Mouse (Mus musculus) CH12.LX (cell line): Measurements from ENCODE around the gene Clcf1. TPM values are rescaled to one million over a fixed set of nuclear protein-coding genes. Genes with fewer than 3 reads are reported as not detected.

ENCODE experiments used
- DNase-seq: peaks from one replicate; pipeline ENCODE4 v3.0.0-alpha.2; 2013; ENCODE audit errors: extremely low read depth
- H3K27ac ChIP-seq: 2 replicates; pipeline ENCODE4 v1.5.1; 2012; ENCODE audit warnings: low read depth, mild to moderate bottlenecking, control low read depth, moderate library complexity; ENCODE audit not compliant: insufficient read depth
- H3K27me3 ChIP-seq: replicated peaks from 2 replicates; pipeline ENCODE3; 2012; ENCODE audit warnings: inconsistent platforms
- H3K36me3 ChIP-seq, 2 experiments: replicated peaks in 1 of 2; 2 replicates each; pipeline versions ENCODE3 to v1.6.1; 2012; ENCODE audit warnings: inconsistent platforms in 1 of 2, low read length in 1 of 2, mild to moderate bottlenecking in 1 of 2, mixed read lengths in 1 of 2, moderate library complexity in 1 of 2; ENCODE audit not compliant: control insufficient read depth in 1 of 2, insufficient read depth in 1 of 2
- H3K4me1 ChIP-seq, 2 experiments: 2 replicates each; pipeline ENCODE4 v1.6.1; 2012; ENCODE audit warnings: inconsistent platforms in 1 of 2, moderate library complexity in 1 of 2; ENCODE audit not compliant: insufficient read depth in 2 of 2, control insufficient read depth in 1 of 2
- H3K4me2 ChIP-seq: 2 replicates; pipeline ENCODE4 v1.6.1; 2012; ENCODE audit warnings: low read depth, mild to moderate bottlenecking, control low read depth; ENCODE audit not compliant: poor library complexity, insufficient read depth, severe bottlenecking
- H3K4me3 ChIP-seq, 3 experiments: fragments of 150-350 bp in 1 of 3; sonication (generic) in 1 of 3; replicated peaks in 1 of 3; 2 replicates each; pipeline versions ENCODE3 to v1.5.1; 2011 to 2012; ENCODE audit warnings: low read depth in 2 of 3, low read length in 2 of 3, mild to moderate bottlenecking in 2 of 3, moderate library complexity in 2 of 3, control low read depth in 1 of 3, improper control_type of control experiment in 1 of 3, inconsistent platforms in 1 of 3, mixed read lengths in 1 of 3; ENCODE audit not compliant: poor library complexity in 1 of 3
- H3K79me2 ChIP-seq: replicated peaks from 2 replicates; pipeline ENCODE4 v1.6.1; 2012; ENCODE audit warnings: mild to moderate bottlenecking, moderate library complexity; ENCODE audit not compliant: control insufficient read depth, poor library complexity, insufficient read depth, severe bottlenecking; ENCODE audit errors: extremely low read depth
- H3K9ac ChIP-seq: 2 replicates; pipeline ENCODE4 v1.6.1; 2012; ENCODE audit warnings: low read depth, mild to moderate bottlenecking, control low read depth, moderate library complexity; ENCODE audit not compliant: insufficient read depth
- H3K9me3 ChIP-seq: replicated peaks from 2 replicates; pipeline ENCODE3; 2012; ENCODE audit warnings: low read length, inconsistent platforms, mixed read lengths
- BHLHE40 ChIP-seq: IDR thresholded peaks from 2 replicates; pipeline ENCODE4 v1.6.1; 2011; ENCODE audit warnings: mild to moderate bottlenecking, low read depth, low read length, improper control_type of control experiment
- CHD2 ChIP-seq: IDR thresholded peaks from 2 replicates; pipeline ENCODE4 v1.6.1; 2011; ENCODE audit warnings: low read length, improper control_type of control experiment
- CTCF ChIP-seq, 2 experiments: IDR thresholded peaks in 1 of 2; conservative IDR thresholded peaks in 1 of 2; 2 replicates each; pipeline ENCODE4 v1.5.1; 2011 to 2012; ENCODE audit warnings: low read depth in 2 of 2, low read length in 2 of 2, improper control_type of control experiment in 1 of 2, inconsistent platforms in 1 of 2, mild to moderate bottlenecking in 1 of 2, moderate library complexity in 1 of 2
- ELF1 ChIP-seq: IDR thresholded peaks from 2 replicates; pipeline ENCODE4 v1.6.1; 2014; ENCODE audit warnings: low read depth, mild to moderate bottlenecking, inconsistent platforms, low read length, improper control_type of control experiment
- EP300 ChIP-seq: IDR thresholded peaks from 2 replicates; pipeline ENCODE4 v1.6.1; 2011; ENCODE audit warnings: low read length, improper control_type of control experiment
- ETS1 ChIP-seq: conservative IDR thresholded peaks from 2 replicates; pipeline ENCODE4 v1.6.1; 2012; ENCODE audit warnings: low read depth, mild to moderate bottlenecking, inconsistent platforms, low read length, improper control_type of control experiment, moderate library complexity
- GABPA ChIP-seq: IDR thresholded peaks from 2 replicates; pipeline ENCODE4 v1.6.1; 2012; ENCODE audit warnings: low read depth, low read length, improper control_type of control experiment, inconsistent platforms; ENCODE audit not compliant: insufficient replicate concordance
- HCFC1 ChIP-seq: IDR thresholded peaks from 2 replicates; pipeline ENCODE4 v1.6.1; 2012; ENCODE audit warnings: low read depth, mild to moderate bottlenecking, inconsistent platforms, low read length, improper control_type of control experiment
- JUND ChIP-seq: conservative IDR thresholded peaks from 2 replicates; pipeline ENCODE4 v1.6.1; 2011; ENCODE audit warnings: low read depth, low read length, improper control_type of control experiment
- KAT2A ChIP-seq: IDR thresholded peaks from 2 replicates; pipeline ENCODE4 v1.6.1; 2012; ENCODE audit warnings: low read length, improper control_type of control experiment, inconsistent platforms; ENCODE audit not compliant: insufficient replicate concordance
- MAZ ChIP-seq: IDR thresholded peaks from 2 replicates; pipeline ENCODE4 v1.6.1; 2012; ENCODE audit warnings: low read depth, mild to moderate bottlenecking, inconsistent platforms, low read length, improper control_type of control experiment, moderate library complexity
- MEF2A ChIP-seq: IDR thresholded peaks from 2 replicates; pipeline ENCODE4 v1.6.1; 2014; ENCODE audit warnings: low read depth, mild to moderate bottlenecking, inconsistent platforms, low read length, improper control_type of control experiment, borderline replicate concordance
- MXI1 ChIP-seq: IDR thresholded peaks from 2 replicates; pipeline ENCODE4 v1.6.1; 2011; ENCODE audit warnings: mild to moderate bottlenecking, low read depth, low read length, improper control_type of control experiment
- NRF1 ChIP-seq: IDR thresholded peaks from 2 replicates; pipeline ENCODE4 v1.6.1; 2014; ENCODE audit warnings: low read depth, mild to moderate bottlenecking, inconsistent platforms, low read length, improper control_type of control experiment, moderate library complexity
- POLR2AphosphoS2 ChIP-seq: IDR thresholded peaks from 2 replicates; pipeline ENCODE4 v1.6.1; 2011; ENCODE audit warnings: low read depth, low read length, improper control_type of control experiment
- RAD21 ChIP-seq: IDR thresholded peaks from 2 replicates; pipeline ENCODE4 v1.6.1; 2011; ENCODE audit warnings: low read depth, mild to moderate bottlenecking, low read length, improper control_type of control experiment, moderate library complexity
- SIN3A ChIP-seq: IDR thresholded peaks from 2 replicates; pipeline ENCODE4 v1.6.1; 2012; ENCODE audit warnings: low read length, improper control_type of control experiment, inconsistent platforms
- SMC3 ChIP-seq: IDR thresholded peaks from 2 replicates; pipeline ENCODE4 v1.6.1; 2011; ENCODE audit warnings: low read depth, low read length, improper control_type of control experiment
- TCF12 ChIP-seq: IDR thresholded peaks from 2 replicates; pipeline ENCODE4 v1.6.1; 2014; ENCODE audit warnings: low read depth, mild to moderate bottlenecking, inconsistent platforms, low read length, improper control_type of control experiment
- UBTF ChIP-seq: IDR thresholded peaks from 2 replicates; pipeline ENCODE4 v1.6.1; 2012; ENCODE audit warnings: low read depth, mild to moderate bottlenecking, inconsistent platforms, low read length, improper control_type of control experiment, moderate library complexity
- ZC3H11A ChIP-seq: IDR thresholded peaks from 2 replicates; pipeline ENCODE4 v1.6.1; 2012; ENCODE audit warnings: low read depth, mild to moderate bottlenecking, inconsistent platforms, low read length, improper control_type of control experiment
- ZMIZ1 ChIP-seq: IDR thresholded peaks from 2 replicates; pipeline ENCODE4 v1.6.1; 2012; ENCODE audit warnings: low read depth, mild to moderate bottlenecking, inconsistent platforms, low read length, improper control_type of control experiment
- ZNF384 ChIP-seq: IDR thresholded peaks from 2 replicates; pipeline ENCODE4 v1.6.1; 2012; ENCODE audit warnings: low read depth, low read length, improper control_type of control experiment, inconsistent platforms
- dilution Hi-C: fragments of 300-500 bp; cut with MboI; formaldehyde crosslinking; loops from 2 replicates; pipeline ENCODE4 v1.14.3; 2020; ENCODE audit warnings: low sequenced_read_pairs; ENCODE audit not compliant: extremely low pct_unique_long_range_greater_than_20kb, extremely low pct_ligation_motif_present
- in situ Hi-C: fragments of 300-500 bp; cut with MboI; formaldehyde crosslinking; loops from 3 replicates; pipeline ENCODE4 v1.14.3; 2019; ENCODE audit warnings: low sequenced_read_pairs, low pct_ligation_motif_present, low pct_unique_long_range_greater_than_20kb, mixed read lengths
- polyA plus RNA-seq: library from polyadenylated mRNA; unstranded; fragments of >175 nt; gene quantifications from 2 replicates; pipeline ENCODE4 v1.2.1, GENCODE M21; 2012; ENCODE audit warnings: low read depth; ENCODE audit not compliant: insufficient read length
- total RNA-seq, 2 experiments: library from RNA; depleted of rRNA; stranded (reverse); fragments of 300-350 nt in 1 of 2; fragments of >200 nt in 1 of 2; gene quantifications; 2 replicates each; pipeline ENCODE4 v1.2.3; 2012 to 2014

Gene Clcf1
- total RNA-seq (2012; rRNA removed), result 0.29 and 1.0 TPM in 2 replicates
- total RNA-seq (2014; rRNA removed), result 0.28 TPM in 1 of 2 replicates, not detected in the other
- 0.09 TPM in 1 of 2 replicates, not detected in the other for polyA plus RNA-seq

DNA sequence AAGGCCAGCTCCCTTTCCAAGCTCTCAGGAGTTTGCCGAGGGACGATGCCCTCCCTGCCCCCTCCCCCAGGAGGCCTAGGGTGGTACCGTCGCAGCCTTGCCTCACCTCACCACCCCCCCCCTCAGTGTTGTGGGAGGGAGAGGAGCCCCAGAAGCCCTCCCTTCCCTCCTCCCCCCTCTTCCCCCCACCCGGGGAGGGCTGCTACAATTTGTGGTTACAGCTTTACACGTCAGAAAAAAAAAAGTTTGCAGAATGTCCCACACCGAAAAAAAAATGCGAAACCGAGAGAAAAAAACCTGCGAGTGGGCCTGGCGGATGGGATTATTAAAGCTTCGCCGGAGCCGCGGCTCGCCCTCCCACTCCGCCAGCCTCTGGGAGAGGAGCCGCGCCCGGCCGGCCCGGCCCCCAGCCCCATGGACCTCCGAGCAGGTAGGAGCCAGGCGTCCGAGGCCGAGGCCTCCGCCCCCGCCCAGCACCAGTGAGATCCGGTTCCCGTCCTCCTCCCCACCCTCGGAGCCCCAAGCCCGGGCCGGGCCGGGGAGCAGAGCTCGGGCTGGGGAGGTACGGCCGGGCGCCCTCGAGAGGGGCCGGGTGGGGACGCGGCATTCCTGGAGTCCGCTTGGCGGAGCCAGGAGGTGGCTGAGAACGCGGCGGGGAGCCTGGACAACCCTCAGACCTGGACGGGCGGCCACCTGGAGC lies at the start of gene Clcf1, which contains the start of gene AC109138.7:
TSS of gene Clcf1 (plus strand) at position 168 of the 700 bp plus-strand sequence.
TSS of gene AC109138.7 (plus strand) at position 287 of the 700 bp plus-strand sequence.
- Histone ChIP-seq H3K36me3 (no peaks in the 10 kb centered on the region), H3K4me3 (peak within 1 kb of the TSS; percentile 16 to 74 (median 33)), H3K9me3 (no peaks in the 10 kb centered on the region), H3K27ac (no peak within 1 kb of the TSS), H3K27me3 (peaks cover 63% of the 10 kb centered on the region), H3K4me1 (peaks cover 9 to 28% of the 10 kb centered on the region in 2 experiments; a peak in 3 of 4 replicates), H3K9ac (peak within 1 kb of the TSS; percentile 93), H3K4me2 (peak within 1 kb of the TSS; percentile 84), H3K79me2 (no peaks in the 10 kb centered on the region)
- dilution Hi-C loops, result no loop called here
- in situ Hi-C loops, result no loop called here
- TF ChIP-seq ZNF384, result peak; percentile 84
- TF ChIP-seq POLR2AphosphoS2, result no peak
- TF ChIP-seq ZMIZ1, result no peak
- TF ChIP-seq UBTF, result peak; percentile 91; the same call in 1 of the 2 replicates
- no peak for TF ChIP-seq GABPA
- peak; percentile 91 for TF ChIP-seq MAZ
- TF ChIP-seq BHLHE40, result no peak
- no peak for DNase-seq

- H3K4me3 ChIP-seq, result no peak overlapping the region
- no peak overlapping the region for H3K4me2 ChIP-seq
- peaks cover 15 to 39% of the 10 kb centered on the region in 2 experiments for H3K36me3 ChIP-seq
- peaks cover 2% of the 10 kb centered on the region for H3K9me3 ChIP-seq
- H3K79me2 ChIP-seq, result peaks cover 10% of the 10 kb centered on the region
- H3K27me3 ChIP-seq, result no peaks in the 10 kb centered on the region
- H3K27ac ChIP-seq, result no peak overlapping the region
- H3K9ac ChIP-seq, result no peak overlapping the region
- no peak for DNase-seq
- TF ChIP-seq RAD21 (no peak), MEF2A (no peak), HCFC1 (no peak), NRF1 (no peak), CHD2 (no peak), TCF12 (no peak), ZC3H11A (no peak), JUND (no peak), ZMIZ1 (no peak), SIN3A (no peak), SMC3 (no peak), CTCF (conservative IDR thresholded peaks at IDR 0.05 in 1 of 2, IDR thresholded peaks at IDR 0.05 in 1 of 2; ENCODE audit: low read depth in 2 of 2, low read length in 2 of 2) (no peak), ZNF384 (no peak), EP300 (no peak), ETS1 (no peak), KAT2A (no peak), ELF1 (no peak), UBTF (no peak), MXI1 (no peak)
- peaks cover 11 to 37% of the 10 kb centered on the region in 2 experiments for H3K4me1 ChIP-seq
- dilution Hi-C loops, result no loop called here
- in situ Hi-C loops, result no loop called here
Observed at GRCm38 (mm10) chr19:4164721-4165120, 49.3 kb upstream of the Clcf1 start.
